Comparison of ENCODE assay signal across 15 mouse cellular contexts in the genomic region with DNA sequence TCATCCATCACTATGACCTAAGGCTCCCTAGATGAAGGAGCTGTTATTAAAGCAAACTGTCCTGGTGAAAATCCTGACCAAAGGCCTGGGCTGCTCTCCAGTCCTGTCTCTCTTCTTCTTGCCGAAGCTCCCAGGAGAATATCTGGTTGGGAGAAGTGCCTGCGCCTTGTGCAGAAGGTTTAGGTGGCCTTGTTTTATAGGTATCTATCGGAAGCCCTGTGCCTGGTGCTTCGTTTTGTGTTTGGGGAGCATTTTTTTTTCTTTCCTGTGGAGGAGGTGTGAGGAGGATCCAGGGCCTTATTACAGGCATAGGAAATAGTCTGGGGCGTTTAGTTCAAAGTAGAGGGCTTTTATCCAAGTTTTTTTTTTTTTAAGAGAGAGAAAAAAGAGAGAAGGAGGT. TPM values are rescaled to one million over a fixed set of nuclear protein-coding genes. Genes with fewer than 3 reads are reported as not detected.
DNase-seq lines count a peak whose midpoint lies in the region; ATAC-seq and TF ChIP-seq lines count a peak whose summit lies in the region.
"Had no signal": no experiment of that assay in that cellular context is flagged by ENCODE, and none has a peak within 500 bp of the region (broad histone marks: within the 10 kb centered on the region; RNA-seq: fewer than 3 reads in every experiment).

No protein-coding gene starts in this region.

- peak overlapping the region; percentile 100 for H3K9ac ChIP-seq in heart, embryonic 13.5 days
- peak overlapping the region; percentile 49; the same call in 1 of the 2 replicates for H3K9ac ChIP-seq in embryonic facial prominence, embryonic 12.5 days
- peak overlapping the region; percentile 100 for H3K9ac ChIP-seq in heart, postnatal 0 days (replicated peaks; ENCODE audit: low read depth, low read length)
- H3K9ac ChIP-seq in liver, embryonic 12.5 days: 0 out of 2 replicates have a peak overlapping the region, but pooled peaks have one; percentile 50
- H3K9ac ChIP-seq: hindbrain, embryonic 15.5 days had no signal

- WGBS in heart, embryonic 13.5 days: 3% methylated on average over 5 of the region's 5 CpGs
- 3% methylated on average over 5 of the region's 5 CpGs for WGBS in embryonic facial prominence, embryonic 12.5 days
- WGBS in heart, postnatal 0 days: 6% methylated on average over 5 of the region's 5 CpGs
- 16% methylated on average over 5 of the region's 5 CpGs for WGBS in liver, embryonic 12.5 days (ENCODE audit: insufficient replicate concordance)

- no peak for ATAC-seq in heart, embryonic 13.5 days (ENCODE audit: extremely low read depth, insufficient number of reproducible peaks, low FRiP score, low TSS enrichment)
- ATAC-seq in embryonic facial prominence, embryonic 12.5 days (ENCODE audit: insufficient number of reproducible peaks, insufficient read depth, low FRiP score, low TSS enrichment): no peak
- no peak for ATAC-seq in heart, postnatal 0 days (ENCODE audit: insufficient read depth, low read depth)
- ATAC-seq in liver, embryonic 12.5 days: no peak

- peak overlapping the region; percentile 95 for H3K4me3 ChIP-seq in heart, embryonic 13.5 days
- H3K4me3 ChIP-seq in embryonic facial prominence, embryonic 12.5 days: peak overlapping the region; percentile 33
- H3K4me3 ChIP-seq in heart, postnatal 0 days (ENCODE audit: low read depth, low read length): peak overlapping the region; percentile 98
- H3K4me3 ChIP-seq in liver, embryonic 12.5 days: peak overlapping the region; percentile 23; the same call in 1 of the 2 replicates
- H3K4me3 ChIP-seq: hindbrain, embryonic 15.5 days had no signal

- no peak for TF ChIP-seq CTCF in heart, postnatal 0 days (IDR thresholded peaks at IDR 0.05; ENCODE audit: low read depth)

- H3K27me3 ChIP-seq in heart, embryonic 13.5 days (replicated peaks): no peaks in the 10 kb centered on the region
- H3K27me3 ChIP-seq in embryonic facial prominence, embryonic 12.5 days: peaks cover 73% of the 10 kb centered on the region
- no peaks in the 10 kb centered on the region for H3K27me3 ChIP-seq in heart, postnatal 0 days (ENCODE audit: control insufficient read depth, insufficient read depth, low read length)
- H3K27me3 ChIP-seq in liver, embryonic 12.5 days (replicated peaks): peaks cover 99% of the 10 kb centered on the region

- no peaks in the 10 kb centered on the region for H3K9me3 ChIP-seq in heart, embryonic 13.5 days
- H3K9me3 ChIP-seq in embryonic facial prominence, embryonic 12.5 days: no peaks in the 10 kb centered on the region
- no peaks in the 10 kb centered on the region for H3K9me3 ChIP-seq in heart, postnatal 0 days (replicated peaks; ENCODE audit: control insufficient read depth, low read length)
- no peaks in the 10 kb centered on the region for H3K9me3 ChIP-seq in liver, embryonic 12.5 days (replicated peaks)
- H3K9me3 ChIP-seq: hindbrain, embryonic 15.5 days had no signal

- intact Hi-C loops in heart, postnatal 14 days (cut with DNase I): loop anchor here (10.0 kb wide), 1 partner anchor 190 kb away; a partner anchor contains a TSS

- H3K27ac ChIP-seq in heart, embryonic 13.5 days (replicated peaks): peak overlapping the region; percentile 99
- H3K27ac ChIP-seq in embryonic facial prominence, embryonic 12.5 days: no peak overlapping the region
- H3K27ac ChIP-seq in heart, postnatal 0 days (ENCODE audit: low read depth): peak overlapping the region; percentile 98
- H3K27ac ChIP-seq in liver, embryonic 12.5 days: 0 out of 2 replicates have a peak overlapping the region, but pooled peaks have one; percentile 4
- H3K27ac ChIP-seq: hindbrain, embryonic 15.5 days; macrophage had no signal

- no peak for TF ChIP-seq EP300 in heart, postnatal 0 days (IDR thresholded peaks at IDR 0.05; ENCODE audit: low read depth)

- peaks cover 28% of the 10 kb centered on the region for H3K4me1 ChIP-seq in heart, embryonic 13.5 days
- H3K4me1 ChIP-seq in embryonic facial prominence, embryonic 12.5 days: peaks cover 24% of the 10 kb centered on the region
- H3K4me1 ChIP-seq in heart, postnatal 0 days (ENCODE audit: control insufficient read depth, insufficient read depth): peaks cover 21% of the 10 kb centered on the region
- H3K4me1 ChIP-seq in liver, embryonic 12.5 days: peaks cover 9% of the 10 kb centered on the region; the same call in 1 of the 2 replicates

- peak overlapping the region; percentile 92 for H3K4me2 ChIP-seq in heart, embryonic 13.5 days
- H3K4me2 ChIP-seq in embryonic facial prominence, embryonic 12.5 days (replicated peaks): peak overlapping the region; percentile 49
- H3K4me2 ChIP-seq in heart, postnatal 0 days (ENCODE audit: low read depth, low read length): peak overlapping the region; percentile 97
- peak overlapping the region; percentile 36; the same call in 1 of the 2 replicates for H3K4me2 ChIP-seq in liver, embryonic 12.5 days
- H3K4me2 ChIP-seq: hindbrain, embryonic 15.5 days had no signal

- no peak for DNase-seq in heart, postnatal 14 days
- peak; percentile 46 for DNase-seq in heart, postnatal 0 days (ENCODE audit: low spot score)
- DNase-seq in cerebellum, postnatal 14 days: no peak
- no peak for DNase-seq in lung, postnatal 25 days (ENCODE audit: low spot score)
- no peak for DNase-seq in ovary, adult 18-20 months (ENCODE audit: low spot score)
- DNase-seq: adrenal gland, postnatal 25 days; cerebellum, adult 18-20 months; kidney, postnatal 4 days; right cerebral cortex, adult 18-20 months had no signal

- peaks cover 39% of the 10 kb centered on the region for H3K36me3 ChIP-seq in heart, embryonic 13.5 days
- H3K36me3 ChIP-seq in embryonic facial prominence, embryonic 12.5 days: no peaks in the 10 kb centered on the region
- peaks cover 4% of the 10 kb centered on the region; the same call in 1 of the 2 replicates for H3K36me3 ChIP-seq in heart, postnatal 0 days (replicated peaks; ENCODE audit: control insufficient read depth, insufficient read depth, low read length)
- no peaks in the 10 kb centered on the region for H3K36me3 ChIP-seq in liver, embryonic 12.5 days
- H3K36me3 ChIP-seq: hindbrain, embryonic 15.5 days had no signal

RNA-seq across cellular contexts. Expression of a gene that starts 3.9 kb away (rescaled TPM):
- 11.6 and 12.0 TPM in 2 replicates for polyA plus RNA-seq in heart, embryonic 13.5 days (2015; fragmentation: Nextera tagmentation; extraction: Ambion mirVana)
- total RNA-seq in heart, postnatal 14 days (2021): 10 to 100 TPM; 74.2 to 78.6 TPM
- polyA plus RNA-seq in embryonic facial prominence, embryonic 12.5 days (2016; fragmentation: Nextera tagmentation; extraction: Ambion mirVana): 5.8 and 6.3 TPM in 2 replicates
- 33.2 and 39.5 TPM in 2 replicates for total RNA-seq in heart, postnatal 0 days (2014; rRNA removed; ENCODE audit: low replicate concordance)
- polyA plus RNA-seq in heart, postnatal 0 days (2015; fragmentation: Nextera tagmentation; extraction: Ambion mirVana): 9.9 and 11.7 TPM in 2 replicates
- polyA plus RNA-seq in liver, embryonic 12.5 days (2016; fragmentation: Nextera tagmentation; extraction: Ambion mirVana): 2.5 and 2.6 TPM in 2 replicates
- total RNA-seq: left cerebral cortex, adult 8-10 months had no signal
- polyA plus RNA-seq: hindbrain, embryonic 15.5 days; macrophage had no signal

Comparison
In these comparisons a context has a peak if more than half of its experiments do, and no peak if none do; other contexts are left out.
1. H3K4me2 ChIP-seq: peak in every context shown above with its lines; median percentile 97 in heart, postnatal 0 days; 92 in heart, embryonic 13.5 days; 49 in embryonic facial prominence, embryonic 12.5 days; 36 in liver, embryonic 12.5 days.
2. H3K4me3 ChIP-seq: peak in every context shown above with its lines; median percentile 98 in heart, postnatal 0 days; 95 in heart, embryonic 13.5 days; 33 in embryonic facial prominence, embryonic 12.5 days; 23 in liver, embryonic 12.5 days.
3. H3K9ac ChIP-seq: peak in every context shown above with its lines; median percentile 100 in heart, embryonic 13.5 days; 100 in heart, postnatal 0 days; 50 in liver, embryonic 12.5 days; 49 in embryonic facial prominence, embryonic 12.5 days.